Mouse (Mus musculus) embryonic facial prominence, embryonic 14.5 days (tissue): ENCODE measurements around the gene Phkg2. TPM values are rescaled to one million over a fixed set of nuclear protein-coding genes. Genes with fewer than 3 reads are reported as not detected.

ENCODE experiments used
- ATAC-seq: fragments of 200-750 bp; cut with Nextera tagmentation; 2 replicates; pipeline ENCODE4 v1.8.0; 2017; ENCODE audit warnings: low read depth, moderate number of reproducible peaks, moderate TSS enrichment
- DNase-seq: peaks from one replicate; pipeline ENCODE4 v3.0.0-alpha.2; 2015; ENCODE audit warnings: low spot score
- H3K27ac ChIP-seq: fragments of 300-500 bp; sonication (generic); replicated peaks from 2 replicates; pipeline ENCODE4 v1.5.1; 2014; ENCODE audit warnings: low read depth, mild to moderate bottlenecking, low read length, moderate library complexity
- H3K27me3 ChIP-seq: fragments of 300-500 bp; sonication (generic); replicated peaks from 2 replicates; pipeline ENCODE4 v1.6.1; 2014; ENCODE audit warnings: low read length; ENCODE audit not compliant: control insufficient read depth, insufficient read depth
- H3K36me3 ChIP-seq: fragments of 300-500 bp; sonication (generic); 2 replicates; pipeline ENCODE4 v1.6.1; 2014; ENCODE audit warnings: low read length, mixed read lengths; ENCODE audit not compliant: control insufficient read depth, insufficient read depth
- H3K4me1 ChIP-seq: fragments of 300-500 bp; sonication (generic); 2 replicates; pipeline ENCODE4 v1.6.1; 2014; ENCODE audit warnings: antibody characterized with exemption, low read length; ENCODE audit not compliant: control insufficient read depth, insufficient read depth
- H3K4me2 ChIP-seq: fragments of 300-500 bp; sonication (generic); 2 replicates; pipeline ENCODE4 v1.6.1; 2014; ENCODE audit warnings: low read depth, mild to moderate bottlenecking, low read length, moderate library complexity, mixed read lengths
- H3K4me3 ChIP-seq: fragments of 300-500 bp; sonication (generic); 2 replicates; pipeline ENCODE4 v1.5.1; 2014; ENCODE audit warnings: low read depth, mild to moderate bottlenecking, low read length
- H3K9ac ChIP-seq: fragments of 300-500 bp; sonication (generic); 2 replicates; pipeline ENCODE4 v1.6.1; 2014; ENCODE audit warnings: low read depth, mild to moderate bottlenecking, low read length, moderate library complexity, mixed read lengths
- H3K9me3 ChIP-seq: fragments of 300-500 bp; sonication (generic); 2 replicates; pipeline ENCODE4 v1.6.1; 2016; ENCODE audit warnings: low read length; ENCODE audit not compliant: control insufficient read depth
- WGBS: fragments of 180-500 bp; shearing (Covaris S2); extraction: QIAGEN DNeasy Blood & Tissue Kit; methylation state at CpG from one replicate; pipeline ENCODE4 v1.1.7; 2014; 5-methylcytosine and 5-hydroxymethylcytosine counted together
- polyA plus RNA-seq: library from polyadenylated mRNA; unstranded; fragments of >200 nt; fragmentation: Nextera tagmentation; extraction: Ambion mirVana; gene quantifications from 2 replicates; pipeline ENCODE4 v1.2.1, GENCODE M21; 2014

The Phkg2 gene
- polyA plus RNA-seq, 1 experiment from 2014 or later, result 35.2 TPM

GRCm38 (mm10) chr7:127591108-127591507 lies 18.0 kb downstream of the Phkg2 start:
- WGBS, result 94% methylated on average over 10 of the region's 10 CpGs
- Histone ChIP-seq H3K9me3 (no peaks in the 10 kb centered on the region), H3K4me1 (peaks cover 9% of the 10 kb centered on the region), H3K27ac (no peak overlapping the region), H3K4me2 (no peak overlapping the region), H3K27me3 (no peaks in the 10 kb centered on the region), H3K4me3 (no peak overlapping the region), H3K9ac (no peak overlapping the region), H3K36me3 (peaks cover 66% of the 10 kb centered on the region)
- no peak for ATAC-seq
- no peak for DNase-seq

- Histone ChIP-seq H3K4me2 (no peak overlapping the region), H3K36me3 (peaks cover 81% of the 10 kb centered on the region), H3K4me1 (0 out of 2 replicates have a peak, but pooled peaks cover 5% of the 10 kb centered on the region), H3K27me3 (no peaks in the 10 kb centered on the region), H3K9me3 (no peaks in the 10 kb centered on the region), H3K4me3 (no peak overlapping the region), H3K27ac (no peak overlapping the region), H3K9ac (no peak overlapping the region)
- DNase-seq, result no peak
- 87% methylated on average over 14 of the region's 14 CpGs for WGBS
- ATAC-seq, result no peak
These were observed 19.4 kb downstream of the Phkg2 start for GRCm38 (mm10) chr7:127592575-127592974.

DNA sequence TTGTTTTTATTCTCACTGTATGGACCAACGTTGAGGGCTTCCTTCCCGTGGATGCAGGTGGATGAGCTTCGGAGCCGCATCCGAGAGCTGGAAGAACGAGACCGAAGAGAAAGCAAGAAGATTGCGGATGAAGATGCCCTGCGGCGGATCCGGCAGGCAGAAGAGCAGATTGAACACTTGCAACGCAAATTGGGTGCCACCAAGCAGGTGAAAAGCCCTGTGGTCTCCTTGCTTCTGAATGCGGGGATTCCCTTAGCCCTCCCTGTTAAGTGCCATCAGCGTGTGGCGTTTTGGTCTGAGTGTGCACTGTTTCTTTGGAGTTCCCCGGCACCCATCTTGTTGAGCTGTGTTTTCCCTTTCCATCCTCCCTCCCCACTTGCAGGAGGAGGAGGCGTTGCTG lies 23.6 kb downstream of the Phkg2 start:
- Histone ChIP-seq H3K27me3 (no peaks in the 10 kb centered on the region), H3K9me3 (no peaks in the 10 kb centered on the region), H3K4me3 (no peak overlapping the region), H3K9ac (no peak overlapping the region), H3K36me3 (peaks cover 100% of the 10 kb centered on the region), H3K4me2 (no peak overlapping the region), H3K4me1 (no peaks in the 10 kb centered on the region), H3K27ac (no peak overlapping the region)
- WGBS, result 96% methylated on average over 17 of the region's 17 CpGs
- no peak for ATAC-seq
- no peak for DNase-seq

DNA sequence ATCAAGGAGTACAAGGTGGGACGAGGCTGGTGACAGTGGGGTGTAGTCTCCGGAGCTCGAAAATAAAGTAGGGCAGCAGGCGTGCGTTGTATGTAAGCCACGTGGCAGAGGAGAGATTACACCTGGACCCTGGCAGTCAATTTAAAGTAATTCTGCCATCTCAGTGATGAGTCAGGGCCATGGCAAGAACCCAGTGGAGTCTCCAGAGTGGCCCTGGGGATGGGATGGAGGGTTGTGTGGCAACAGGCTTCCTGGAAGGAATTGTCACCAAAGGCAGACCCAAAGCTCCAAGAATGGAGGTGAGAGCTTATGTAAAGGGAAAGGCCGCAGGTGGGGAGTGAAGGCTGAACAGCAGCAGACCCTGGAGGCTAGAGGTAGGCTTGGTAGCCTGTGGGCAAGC lies 27.5 kb downstream of the Phkg2 start:
- Histone ChIP-seq H3K9me3 (no peaks in the 10 kb centered on the region), H3K27ac (no peak overlapping the region), H3K9ac (no peak overlapping the region), H3K4me3 (no peak overlapping the region), H3K36me3 (peaks cover 92% of the 10 kb centered on the region), H3K27me3 (no peaks in the 10 kb centered on the region), H3K4me1 (no peaks in the 10 kb centered on the region), H3K4me2 (no peak overlapping the region)
- WGBS, result 93% methylated on average over 7 of the region's 7 CpGs
- ATAC-seq, result no peak
- no peak for DNase-seq

GRCm38 (mm10) chr7:127601735-127602134 lies 28.6 kb downstream of the Phkg2 start:
- no peak overlapping the region for H3K27ac ChIP-seq
- no peaks in the 10 kb centered on the region for H3K27me3 ChIP-seq
- no peak overlapping the region for H3K4me2 ChIP-seq
- 86% methylated on average over 4 of the region's 4 CpGs for WGBS
- H3K4me1 ChIP-seq, result no peaks in the 10 kb centered on the region
- no peak overlapping the region for H3K4me3 ChIP-seq
- H3K9me3 ChIP-seq, result no peaks in the 10 kb centered on the region
- H3K36me3 ChIP-seq, result peaks cover 85% of the 10 kb centered on the region
- DNase-seq (no peak), ATAC-seq (no peak)
- H3K9ac ChIP-seq, result no peak overlapping the region

DNA sequence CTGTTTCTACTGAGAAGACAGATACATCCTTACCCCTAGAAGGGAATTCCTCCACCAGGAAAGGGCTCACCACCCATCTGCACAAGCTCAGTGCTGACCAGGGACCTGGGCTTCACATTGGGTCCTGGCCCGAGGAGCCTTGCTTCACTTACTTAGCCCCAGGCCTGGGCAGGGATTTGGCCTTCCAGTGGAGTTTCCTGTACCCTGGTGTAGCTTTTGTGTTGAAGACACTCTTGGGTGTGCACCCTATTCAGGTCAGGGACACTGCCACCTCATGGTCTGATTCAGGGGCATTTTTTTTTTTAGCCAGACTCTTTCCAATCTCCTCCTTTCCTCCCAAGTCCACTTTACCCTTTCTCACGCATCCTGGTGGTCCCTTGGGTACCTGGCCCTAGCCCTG lies 29.8 kb downstream of the Phkg2 start:
- no peak for DNase-seq
- H3K4me2 ChIP-seq, result no peak overlapping the region
- WGBS, result 87% methylated on average over 2 of the region's 2 CpGs
- H3K9me3 ChIP-seq, result no peaks in the 10 kb centered on the region
- H3K9ac ChIP-seq, result no peak overlapping the region
- H3K27ac ChIP-seq, result no peak overlapping the region
- no peaks in the 10 kb centered on the region for H3K27me3 ChIP-seq
- ATAC-seq, result no peak
- H3K36me3 ChIP-seq, result peaks cover 74% of the 10 kb centered on the region
- no peaks in the 10 kb centered on the region for H3K4me1 ChIP-seq
- no peak overlapping the region for H3K4me3 ChIP-seq

GRCm38 (mm10) chr7:127604256-127604655 lies 31.1 kb downstream of the Phkg2 start:
- H3K4me1 ChIP-seq, result no peaks in the 10 kb centered on the region
- H3K9ac ChIP-seq, result no peak overlapping the region
- no peak overlapping the region for H3K4me2 ChIP-seq
- WGBS, result 92% methylated on average over 10 of the region's 10 CpGs
- ATAC-seq (no peak), DNase-seq (no peak)
- peaks cover 74% of the 10 kb centered on the region for H3K36me3 ChIP-seq
- H3K9me3 ChIP-seq, result no peaks in the 10 kb centered on the region
- H3K4me3 ChIP-seq, result no peak overlapping the region
- H3K27ac ChIP-seq, result no peak overlapping the region
- H3K27me3 ChIP-seq, result no peaks in the 10 kb centered on the region

GRCm38 (mm10) chr7:127607150-127607549 lies 34.0 kb downstream of the Phkg2 start:
- H3K9me3 ChIP-seq, result no peaks in the 10 kb centered on the region
- DNase-seq (no peak), ATAC-seq (no peak)
- H3K4me1 ChIP-seq, result no peaks in the 10 kb centered on the region
- H3K4me2 ChIP-seq, result no peak overlapping the region
- 85% methylated on average over 6 of the region's 6 CpGs for WGBS
- no peak overlapping the region for H3K9ac ChIP-seq
- H3K36me3 ChIP-seq, result peaks cover 74% of the 10 kb centered on the region
- no peaks in the 10 kb centered on the region for H3K27me3 ChIP-seq
- H3K4me3 ChIP-seq, result no peak overlapping the region
- no peak overlapping the region for H3K27ac ChIP-seq

DNA sequence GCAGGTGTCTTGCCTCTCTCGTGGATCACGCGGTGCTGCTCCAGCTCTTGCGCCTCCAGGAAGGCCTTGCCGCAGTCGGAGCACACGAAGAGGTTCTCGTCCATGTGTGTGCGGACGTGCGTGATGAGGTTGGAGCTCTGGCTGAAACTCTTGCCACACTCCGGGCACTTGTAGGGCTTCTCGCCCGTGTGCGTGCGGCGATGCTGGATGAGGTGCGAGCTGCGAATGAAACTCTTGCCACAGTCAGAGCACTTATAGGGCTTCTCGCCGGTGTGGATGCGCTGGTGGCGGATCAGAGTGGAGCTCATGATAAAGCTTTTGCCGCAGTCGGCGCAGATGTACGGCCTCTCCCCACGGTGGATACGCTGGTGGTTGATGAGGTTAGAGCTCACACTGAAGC lies 37.9 kb downstream of the Phkg2 start:
- H3K9ac ChIP-seq, result no peak overlapping the region
- peaks cover 59% of the 10 kb centered on the region for H3K36me3 ChIP-seq
- H3K4me2 ChIP-seq, result no peak overlapping the region
- H3K4me3 ChIP-seq, result no peak overlapping the region
- ATAC-seq, result no peak
- WGBS, result 97% methylated on average over 29 of the region's 29 CpGs
- H3K27me3 ChIP-seq, result no peaks in the 10 kb centered on the region
- DNase-seq, result no peak
- no peaks in the 10 kb centered on the region for H3K9me3 ChIP-seq
- no peak overlapping the region for H3K27ac ChIP-seq
- H3K4me1 ChIP-seq, result peaks cover 6% of the 10 kb centered on the region
